Mouse (Mus musculus) ZHBTc4 (cell line): ENCODE data around the gene Fbxw11.
"Not testable (repeated sequence)": the region's sequence is repeated elsewhere in the genome, so short reads cannot be mapped to it uniquely, and the experiment has no call there.

Experiments used
- DNase-seq: peaks from one replicate; pipeline ENCODE4 v3.0.0-alpha.2; 2011; ENCODE audit warnings: low read depth, low spot score

Gene Fbxw11

GRCm38 (mm10) chr11:32708739-32709501 lies 66.4 kb downstream of the Fbxw11 start:
- DNase-seq: no peak

- DNase-seq: peak; percentile 62
Observed at GRCm38 (mm10) chr11:32709563-32709962, 67.0 kb downstream of the Fbxw11 start.

GRCm38 (mm10) chr11:32714230-32714629 lies 71.7 kb downstream of the Fbxw11 start:
- peak; percentile 37 for DNase-seq

- no peak for DNase-seq
Observed at GRCm38 (mm10) chr11:32714896-32715295, 72.4 kb downstream of the Fbxw11 start.

GRCm38 (mm10) chr11:32715495-32715894 lies 73.0 kb downstream of the Fbxw11 start:
- DNase-seq: no peak

GRCm38 (mm10) chr11:32715970-32716369 lies 73.4 kb downstream of the Fbxw11 start:
- no peak for DNase-seq

GRCm38 (mm10) chr11:32716876-32717275 lies 74.4 kb downstream of the Fbxw11 start:
- no peak for DNase-seq

- not testable (repeated sequence) for DNase-seq
Observed at GRCm38 (mm10) chr11:32717711-32718110, 75.2 kb downstream of the Fbxw11 start.

- peak; percentile 54 for DNase-seq
Observed at GRCm38 (mm10) chr11:32718371-32718770, 75.8 kb downstream of the Fbxw11 start.

GRCm38 (mm10) chr11:32718979-32719378 lies 76.5 kb downstream of the Fbxw11 start:
- DNase-seq: no peak

GRCm38 (mm10) chr11:32722653-32723052 lies 80.1 kb downstream of the Fbxw11 start:
- no peak for DNase-seq

- no peak for DNase-seq
Observed at GRCm38 (mm10) chr11:32723287-32723686, 80.8 kb downstream of the Fbxw11 start.

- no peak for DNase-seq
Observed at GRCm38 (mm10) chr11:32725171-32725570, 82.6 kb downstream of the Fbxw11 start.

- no peak for DNase-seq
Observed at GRCm38 (mm10) chr11:32732467-32732866, 89.9 kb downstream of the Fbxw11 start.

- no peak for DNase-seq
Observed at GRCm38 (mm10) chr11:32733195-32733594, 90.7 kb downstream of the Fbxw11 start.

- DNase-seq: no peak
Observed at GRCm38 (mm10) chr11:32736371-32736770, 93.8 kb downstream of the Fbxw11 start.

- DNase-seq: no peak
Observed at GRCm38 (mm10) chr11:32737729-32738128, 95.2 kb downstream of the Fbxw11 start.

GRCm38 (mm10) chr11:32743891-32744290 lies 101.4 kb downstream of the Fbxw11 start:
- no peak for DNase-seq

GRCm38 (mm10) chr11:32744463-32744862 lies 101.9 kb downstream of the Fbxw11 start:
- DNase-seq: no peak

- no peak for DNase-seq
Observed at GRCm38 (mm10) chr11:32745466-32745865, 102.9 kb downstream of the Fbxw11 start.

GRCm38 (mm10) chr11:32746036-32746435 lies 103.5 kb downstream of the Fbxw11 start:
- no peak for DNase-seq

GRCm38 (mm10) chr11:32746475-32746874 lies 104.0 kb downstream of the Fbxw11 start:
- no peak for DNase-seq

- DNase-seq: no peak
Observed at GRCm38 (mm10) chr11:32748800-32749199, 106.3 kb downstream of the Fbxw11 start.
